Mouse (Mus musculus) thymus, adult 2 months (tissue): ENCODE results near the gene Pafah1b1.

Experiments
- CTCF ChIP-seq: fragments of 200-500 bp; IDR thresholded peaks from 2 replicates; pipeline ENCODE4 v1.5.1; 2012; ENCODE audit warnings: mild to moderate bottlenecking, control low read depth, low read length, moderate library complexity, borderline replicate concordance; ENCODE audit not compliant: control insufficient read depth, poor library complexity, insufficient read depth; ENCODE audit errors: extremely low read depth
- POLR2A ChIP-seq: fragments of 200-500 bp; IDR thresholded peaks from 2 replicates; pipeline ENCODE4 v1.6.1; 2012; ENCODE audit warnings: mild to moderate bottlenecking, low read length, control low read depth, moderate library complexity; ENCODE audit not compliant: control insufficient read depth, poor library complexity, insufficient read depth; ENCODE audit errors: extremely low read depth

DNA sequence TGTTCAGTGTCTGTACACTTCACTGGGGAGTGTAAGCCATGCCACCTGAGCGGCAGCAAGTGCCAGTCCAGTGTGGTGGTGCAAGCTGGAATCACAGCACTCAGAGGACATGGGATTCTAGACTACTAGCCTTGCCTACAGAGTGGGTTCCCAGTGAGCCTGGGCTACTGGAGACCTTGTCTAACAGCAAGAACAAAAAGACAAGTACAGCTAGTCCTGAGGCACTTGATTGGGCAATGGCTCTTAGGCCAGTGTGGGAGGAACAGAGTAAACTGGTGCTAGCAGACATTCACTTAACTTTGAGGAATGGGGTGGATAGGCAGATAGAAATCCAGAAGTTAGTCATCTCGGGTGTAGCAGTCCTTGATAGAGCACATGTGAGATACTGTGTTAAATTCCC, 47.9 kb upstream of the Pafah1b1 start:
- TF ChIP-seq CTCF (no peak), POLR2A (no peak)
